Mouse (Mus musculus) E14TG2a.4 (cell line): ENCODE measurements around the gene Atrip.

Source experiments
- CTCF ChIP-seq: conservative IDR thresholded peaks from 2 replicates; pipeline ENCODE4 v1.5.1; 2014; ENCODE audit warnings: low read length
- NANOG ChIP-seq: IDR thresholded peaks from 2 replicates; pipeline ENCODE4 v1.6.1; 2014; ENCODE audit warnings: borderline replicate concordance, low read length, mixed read lengths
- POU5F1 ChIP-seq: IDR thresholded peaks from 2 replicates; pipeline ENCODE4 v1.6.1; 2014; ENCODE audit warnings: low read length, borderline replicate concordance

GRCm38 (mm10) chr9:109123266-109123665, 49.3 kb upstream of the Atrip start:
- TF ChIP-seq CTCF: no peak
- no peak for TF ChIP-seq POU5F1
- no peak for TF ChIP-seq NANOG
